Mouse (Mus musculus): ENCODE results near the gene Mrps34. TPM values are rescaled to one million over a fixed set of nuclear protein-coding genes. Genes with fewer than 3 reads are reported as not detected.
"Not testable (repeated sequence)": the region's sequence is repeated elsewhere in the genome, so short reads cannot be mapped to it uniquely, and the experiment has no call there.

Gene Mrps34
- total and polyA plus RNA-seq, 2 experiments from 2014 or later = 39.5 to 128 TPM

- 43% methylated on average over 6 of the region's 6 CpGs for WGBS
- Histone ChIP-seq H3K9ac (peak overlapping the region; percentile 92), H3K9me3 (ENCODE audit: low read length) (no peaks in the 10 kb centered on the region), H3K27ac (ENCODE audit: low read depth, low read length) (peak overlapping the region; percentile 92), H3K4me1 (ENCODE audit: insufficient read depth) (peaks cover 16% of the 10 kb centered on the region), H3K4me2 (ENCODE audit: low read depth) (peak overlapping the region; percentile 68), H3K27me3 (ENCODE audit: insufficient read depth, low read length) (no peaks in the 10 kb centered on the region), H3K4me3 (ENCODE audit: low read depth, low read length) (peak overlapping the region; percentile 90), H3K36me3 (ENCODE audit: insufficient read depth) (peaks cover 3% of the 10 kb centered on the region)
- ATAC-seq (no peak), DNase-seq (no peak)
- TF ChIP-seq CTCF (IDR thresholded peaks at IDR 0.05; ENCODE audit: low read depth) = peak; percentile 47
Measured at GRCm38 (mm10) chr17:24937266-24937665, 42.4 kb downstream of the Mrps34 start.

- H3K9ac ChIP-seq; H3K27ac ChIP-seq (ENCODE audit: low read depth, low read length); H3K4me1 ChIP-seq (ENCODE audit: insufficient read depth); H3K9me3 ChIP-seq (ENCODE audit: low read length); H3K27me3 ChIP-seq (ENCODE audit: insufficient read depth, low read length); H3K4me2 ChIP-seq (ENCODE audit: low read depth); H3K4me3 ChIP-seq (ENCODE audit: low read depth, low read length): not testable (repeated sequence)
- DNase-seq (peak; percentile 11), ATAC-seq (peak; percentile 86)
- peak; percentile 68 for TF ChIP-seq CTCF (IDR thresholded peaks at IDR 0.05; ENCODE audit: low read depth)
- peaks cover 32% of the 10 kb centered on the region for H3K36me3 ChIP-seq (ENCODE audit: insufficient read depth)
- 13% methylated on average over 2 of the region's 2 CpGs for WGBS
Measured at GRCm38 (mm10) chr17:24942453-24942852, 47.5 kb downstream of the Mrps34 start.

- no peak for DNase-seq
- Histone ChIP-seq H3K27me3 (ENCODE audit: insufficient read depth, low read length) (no peaks in the 10 kb centered on the region), H3K27ac (ENCODE audit: low read depth, low read length) (no peak overlapping the region), H3K4me1 (ENCODE audit: insufficient read depth) (no peaks in the 10 kb centered on the region), H3K4me3 (ENCODE audit: low read depth, low read length) (no peak overlapping the region), H3K9ac (no peak overlapping the region), H3K36me3 (ENCODE audit: insufficient read depth) (peaks cover 37% of the 10 kb centered on the region), H3K4me2 (ENCODE audit: low read depth) (no peak overlapping the region), H3K9me3 (ENCODE audit: low read length) (no peaks in the 10 kb centered on the region)
- WGBS = 86% methylated on average over 7 of the region's 7 CpGs
- TF ChIP-seq CTCF (IDR thresholded peaks at IDR 0.05; ENCODE audit: low read depth) = no peak
- ATAC-seq = no peak
Measured at GRCm38 (mm10) chr17:24943036-24943435, 48.1 kb downstream of the Mrps34 start.

- H3K4me3 ChIP-seq (ENCODE audit: low read depth, low read length); H3K9ac ChIP-seq; H3K27ac ChIP-seq (ENCODE audit: low read depth, low read length); H3K9me3 ChIP-seq (ENCODE audit: low read length); H3K4me1 ChIP-seq (ENCODE audit: insufficient read depth); H3K27me3 ChIP-seq (ENCODE audit: insufficient read depth, low read length); ATAC-seq; DNase-seq; H3K4me2 ChIP-seq (ENCODE audit: low read depth): not testable (repeated sequence)
- H3K36me3 ChIP-seq (ENCODE audit: insufficient read depth) = peaks cover 43% of the 10 kb centered on the region
- 89% methylated on average over 1 of the region's 1 CpGs for WGBS
Measured at GRCm38 (mm10) chr17:24943589-24943988, 48.7 kb downstream of the Mrps34 start.

Other genes with a start within 250 kb of the Mrps34 start
- gene Slc9a3r2, start 244.8 kb upstream of the Mrps34 start, total RNA-seq (2014; rRNA removed) = 43.5 and 54.5 TPM in 2 replicates
- 42.0 and 48.3 TPM in 2 replicates for gene Slc9a3r2, start 244.8 kb upstream of the Mrps34 start, polyA plus RNA-seq (2015; fragmentation: Nextera tagmentation; extraction: Ambion mirVana)
- gene Npw, start 236.7 kb upstream of the Mrps34 start, total RNA-seq (2014; rRNA removed) = not detected in 2 replicates
- 0.64 and 0.96 TPM in 2 replicates for gene Npw, start 236.7 kb upstream of the Mrps34 start, polyA plus RNA-seq (2015; fragmentation: Nextera tagmentation; extraction: Ambion mirVana)
- 31.2 and 41.5 TPM in 2 replicates for gene Zfp598, start 225.4 kb upstream of the Mrps34 start, total RNA-seq (2014; rRNA removed)
- gene Zfp598, start 225.4 kb upstream of the Mrps34 start, polyA plus RNA-seq (2015; fragmentation: Nextera tagmentation; extraction: Ambion mirVana) = 14.6 and 15.0 TPM in 2 replicates
- 218 and 221 TPM in 2 replicates for gene Syngr3, start 205.2 kb upstream of the Mrps34 start, total RNA-seq (2014; rRNA removed)
- gene Syngr3, start 205.2 kb upstream of the Mrps34 start, polyA plus RNA-seq (2015; fragmentation: Nextera tagmentation; extraction: Ambion mirVana) = 255 and 290 TPM in 2 replicates
- gene Gfer, start 199.0 kb upstream of the Mrps34 start, total RNA-seq (2014; rRNA removed) = 34.5 and 34.7 TPM in 2 replicates
- gene Gfer, start 199.0 kb upstream of the Mrps34 start, polyA plus RNA-seq (2015; fragmentation: Nextera tagmentation; extraction: Ambion mirVana) = 35.4 and 38.0 TPM in 2 replicates
- gene Noxo1, start 198.9 kb upstream of the Mrps34 start, total RNA-seq (2014; rRNA removed) = 3.8 and 4.5 TPM in 2 replicates
- 1.4 and 2.5 TPM in 2 replicates for gene Noxo1, start 198.9 kb upstream of the Mrps34 start, polyA plus RNA-seq (2015; fragmentation: Nextera tagmentation; extraction: Ambion mirVana)
- 39.0 and 59.2 TPM in 2 replicates for gene Tbl3, start 187.5 kb upstream of the Mrps34 start, total RNA-seq (2014; rRNA removed)
- 45.7 and 48.0 TPM in 2 replicates for gene Tbl3, start 187.5 kb upstream of the Mrps34 start, polyA plus RNA-seq (2015; fragmentation: Nextera tagmentation; extraction: Ambion mirVana)
- gene Rnf151, start 177.1 kb upstream of the Mrps34 start, total RNA-seq (2014; rRNA removed) = 0.69 TPM in 1 of 2 replicates, not detected in the other
- not detected in 2 replicates for gene Rnf151, start 177.1 kb upstream of the Mrps34 start, polyA plus RNA-seq (2015; fragmentation: Nextera tagmentation; extraction: Ambion mirVana)
- gene Rps2, start 177.0 kb upstream of the Mrps34 start, total RNA-seq (2014; rRNA removed) = 2,317 and 3,198 TPM in 2 replicates
- gene Rps2, start 177.0 kb upstream of the Mrps34 start, polyA plus RNA-seq (2015; fragmentation: Nextera tagmentation; extraction: Ambion mirVana) = 884 and 936 TPM in 2 replicates
- gene Ndufb10, start 170.6 kb upstream of the Mrps34 start, total RNA-seq (2014; rRNA removed) = 151 and 199 TPM in 2 replicates
- gene Ndufb10, start 170.6 kb upstream of the Mrps34 start, polyA plus RNA-seq (2015; fragmentation: Nextera tagmentation; extraction: Ambion mirVana) = 312 and 351 TPM in 2 replicates
- not detected in 2 replicates for gene Rpl3l, start 167.3 kb upstream of the Mrps34 start, total RNA-seq (2014; rRNA removed)
- 0.34 TPM in 1 of 2 replicates, not detected in the other for gene Rpl3l, start 167.3 kb upstream of the Mrps34 start, polyA plus RNA-seq (2015; fragmentation: Nextera tagmentation; extraction: Ambion mirVana)
- gene Msrb1, start 158.5 kb upstream of the Mrps34 start, total RNA-seq (2014; rRNA removed) = 19.3 and 27.4 TPM in 2 replicates
- gene Msrb1, start 158.5 kb upstream of the Mrps34 start, polyA plus RNA-seq (2015; fragmentation: Nextera tagmentation; extraction: Ambion mirVana) = 28.4 and 28.6 TPM in 2 replicates
- 0.57 TPM in 1 of 2 replicates, not detected in the other for gene Hs3st6, start 142.1 kb upstream of the Mrps34 start, total RNA-seq (2014; rRNA removed)
- gene Hs3st6, start 142.1 kb upstream of the Mrps34 start, polyA plus RNA-seq (2015; fragmentation: Nextera tagmentation; extraction: Ambion mirVana) = 0.45 and 0.53 TPM in 2 replicates
- not detected in 2 replicates for gene Meiob, start 90.8 kb upstream of the Mrps34 start, total RNA-seq (2014; rRNA removed)
- 0.08 and 0.15 TPM in 2 replicates for gene Meiob, start 90.8 kb upstream of the Mrps34 start, polyA plus RNA-seq (2015; fragmentation: Nextera tagmentation; extraction: Ambion mirVana)
- 62.0 and 62.8 TPM in 2 replicates for gene Hagh, start 55.0 kb upstream of the Mrps34 start, total RNA-seq (2014; rRNA removed)
- 61.6 and 66.6 TPM in 2 replicates for gene Hagh, start 55.0 kb upstream of the Mrps34 start, polyA plus RNA-seq (2015; fragmentation: Nextera tagmentation; extraction: Ambion mirVana)
- 15.1 and 16.6 TPM in 2 replicates for gene Fahd1, start 44.8 kb upstream of the Mrps34 start, total RNA-seq (2014; rRNA removed)
- 13.5 and 15.6 TPM in 2 replicates for gene Fahd1, start 44.8 kb upstream of the Mrps34 start, polyA plus RNA-seq (2015; fragmentation: Nextera tagmentation; extraction: Ambion mirVana)
- 0.48 TPM in 1 of 2 replicates, not detected in the other for gene Igfals, start 29.1 kb upstream of the Mrps34 start, total RNA-seq (2014; rRNA removed)
- gene Igfals, start 29.1 kb upstream of the Mrps34 start, polyA plus RNA-seq (2015; fragmentation: Nextera tagmentation; extraction: Ambion mirVana) = 0.18 TPM in 1 of 2 replicates, not detected in the other
- gene Nubp2, start 8.8 kb upstream of the Mrps34 start, total RNA-seq (2014; rRNA removed) = 40.5 and 50.6 TPM in 2 replicates
- 67.3 and 80.1 TPM in 2 replicates for gene Nubp2, start 8.8 kb upstream of the Mrps34 start, polyA plus RNA-seq (2015; fragmentation: Nextera tagmentation; extraction: Ambion mirVana)
- 75.7 and 91.0 TPM in 2 replicates for gene Spsb3, start 8.5 kb upstream of the Mrps34 start, total RNA-seq (2014; rRNA removed)
- gene Spsb3, start 8.5 kb upstream of the Mrps34 start, polyA plus RNA-seq (2015; fragmentation: Nextera tagmentation; extraction: Ambion mirVana) = 89.8 and 97.8 TPM in 2 replicates
- 35.6 and 36.6 TPM in 2 replicates for gene Eme2, start within 50 bp of the Mrps34 start, total RNA-seq (2014; rRNA removed)
- gene Eme2, start within 50 bp of the Mrps34 start, polyA plus RNA-seq (2015; fragmentation: Nextera tagmentation; extraction: Ambion mirVana) = 14.7 and 17.9 TPM in 2 replicates
- gene Nme3, start 1.4 kb downstream of the Mrps34 start, total RNA-seq (2014; rRNA removed) = 60.1 and 75.7 TPM in 2 replicates
- gene Nme3, start 1.4 kb downstream of the Mrps34 start, polyA plus RNA-seq (2015; fragmentation: Nextera tagmentation; extraction: Ambion mirVana) = 74.7 and 81.0 TPM in 2 replicates
- gene Mapk8ip3, start 41.9 kb downstream of the Mrps34 start, total RNA-seq (2014; rRNA removed) = 128 and 151 TPM in 2 replicates
- gene Mapk8ip3, start 41.9 kb downstream of the Mrps34 start, polyA plus RNA-seq (2015; fragmentation: Nextera tagmentation; extraction: Ambion mirVana) = 50.3 and 65.1 TPM in 2 replicates
- gene Jpt2, start 65.6 kb downstream of the Mrps34 start, total RNA-seq (2014; rRNA removed) = 52.3 and 64.7 TPM in 2 replicates
- gene Jpt2, start 65.6 kb downstream of the Mrps34 start, polyA plus RNA-seq (2015; fragmentation: Nextera tagmentation; extraction: Ambion mirVana) = 46.2 and 58.4 TPM in 2 replicates
- gene Cramp1l, start 120.7 kb downstream of the Mrps34 start, total RNA-seq (2014; rRNA removed) = 16.2 and 21.5 TPM in 2 replicates
- 1.9 and 2.9 TPM in 2 replicates for gene Cramp1l, start 120.7 kb downstream of the Mrps34 start, polyA plus RNA-seq (2015; fragmentation: Nextera tagmentation; extraction: Ambion mirVana)
- gene Ift140, start 121.0 kb downstream of the Mrps34 start, total RNA-seq (2014; rRNA removed) = 31.8 and 37.7 TPM in 2 replicates
- 11.6 and 15.2 TPM in 2 replicates for gene Ift140, start 121.0 kb downstream of the Mrps34 start, polyA plus RNA-seq (2015; fragmentation: Nextera tagmentation; extraction: Ambion mirVana)
- gene Tmem204, start 188.5 kb downstream of the Mrps34 start, total RNA-seq (2014; rRNA removed) = 9.0 and 11.9 TPM in 2 replicates
- gene Tmem204, start 188.5 kb downstream of the Mrps34 start, polyA plus RNA-seq (2015; fragmentation: Nextera tagmentation; extraction: Ambion mirVana) = 10.3 and 10.6 TPM in 2 replicates
- 51.9 and 92.2 TPM in 2 replicates for gene Telo2, start 220.9 kb downstream of the Mrps34 start, total RNA-seq (2014; rRNA removed)
- 32.4 and 35.6 TPM in 2 replicates for gene Telo2, start 220.9 kb downstream of the Mrps34 start, polyA plus RNA-seq (2015; fragmentation: Nextera tagmentation; extraction: Ambion mirVana)
- gene Ptx4, start 225.6 kb downstream of the Mrps34 start, total RNA-seq (2014; rRNA removed) = 1.2 TPM in 1 of 2 replicates, not detected in the other
- 0.20 and 0.54 TPM in 2 replicates for gene Ptx4, start 225.6 kb downstream of the Mrps34 start, polyA plus RNA-seq (2015; fragmentation: Nextera tagmentation; extraction: Ambion mirVana)
- 29.2 and 33.1 TPM in 2 replicates for gene Clcn7, start 238.3 kb downstream of the Mrps34 start, total RNA-seq (2014; rRNA removed)
- gene Clcn7, start 238.3 kb downstream of the Mrps34 start, polyA plus RNA-seq (2015; fragmentation: Nextera tagmentation; extraction: Ambion mirVana) = 14.8 and 19.0 TPM in 2 replicates

Data from forebrain, postnatal 0 days (tissue).